Mouse (Mus musculus) cerebellum, postnatal 25 days (tissue): ENCODE results near the gene Dkk1.

Experiments
- DNase-seq, 2 experiments: peaks; one replicate each; pipeline ENCODE4 v3.0.0; 2021; ENCODE audit warnings: mixed read lengths in 2 of 2

Dkk1 gene

DNA sequence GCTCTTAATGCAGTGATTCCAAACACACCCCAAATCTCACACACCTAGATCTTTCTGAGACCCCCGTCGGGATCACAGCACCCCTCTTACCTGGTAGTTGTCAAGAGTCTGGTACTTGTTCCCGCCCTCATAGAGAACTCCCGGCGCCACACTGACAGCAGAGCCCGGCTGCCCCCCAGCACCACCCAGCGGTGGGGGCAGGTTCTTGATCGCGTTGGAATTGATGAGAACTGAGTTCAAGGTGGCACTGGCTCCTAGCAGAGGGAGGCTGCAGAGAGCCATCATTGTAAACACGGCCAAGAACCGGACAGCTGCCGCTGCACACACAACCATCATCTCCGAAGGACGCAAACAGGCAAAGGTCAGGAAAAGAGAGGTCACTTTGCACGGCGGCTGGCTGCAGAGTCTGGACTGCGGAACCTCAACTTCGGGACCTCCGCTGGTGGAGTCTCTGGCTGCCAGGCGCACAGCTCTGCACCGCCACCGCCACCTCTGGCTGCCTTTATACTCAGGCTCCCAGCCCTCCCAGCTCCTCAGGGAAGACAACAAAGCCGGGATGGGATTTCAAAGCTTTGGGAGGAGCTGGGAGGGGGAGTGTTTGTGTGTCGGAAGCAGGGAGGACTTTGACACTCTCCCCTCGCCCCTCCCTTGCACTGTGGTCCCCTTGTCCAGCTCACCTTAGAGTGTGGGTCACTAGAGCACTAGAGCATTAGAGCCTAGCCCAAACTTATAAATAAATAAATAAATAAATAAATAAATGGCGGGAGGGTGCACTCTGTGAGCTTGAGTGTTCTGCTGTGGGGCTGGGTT is at the start of gene Dkk1:
Gene Dkk1, minus strand, starts transcription at position 622 of the 810 bp plus-strand sequence.
- DNase-seq = no peak

DNA sequence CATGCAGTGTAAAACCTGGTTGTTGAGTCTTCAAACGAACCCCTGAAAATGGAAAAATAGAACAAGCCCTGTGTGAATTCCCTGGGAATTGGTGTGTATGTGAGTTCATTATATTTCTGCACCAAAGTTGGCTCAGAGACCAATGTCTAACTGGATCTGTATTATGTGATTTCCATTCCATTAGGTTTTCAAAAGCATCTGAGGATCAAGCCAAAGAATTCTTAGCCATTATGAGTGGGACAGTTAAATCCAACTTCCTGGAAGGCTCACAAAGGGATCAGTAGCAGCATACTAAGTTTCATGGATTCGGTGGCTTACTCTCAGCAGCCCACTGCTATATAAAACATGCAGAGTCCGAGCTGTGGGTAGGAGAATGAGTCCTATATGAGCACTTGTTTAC is 36.9 kb upstream of the Dkk1 start:
- DNase-seq = no peak

DNA sequence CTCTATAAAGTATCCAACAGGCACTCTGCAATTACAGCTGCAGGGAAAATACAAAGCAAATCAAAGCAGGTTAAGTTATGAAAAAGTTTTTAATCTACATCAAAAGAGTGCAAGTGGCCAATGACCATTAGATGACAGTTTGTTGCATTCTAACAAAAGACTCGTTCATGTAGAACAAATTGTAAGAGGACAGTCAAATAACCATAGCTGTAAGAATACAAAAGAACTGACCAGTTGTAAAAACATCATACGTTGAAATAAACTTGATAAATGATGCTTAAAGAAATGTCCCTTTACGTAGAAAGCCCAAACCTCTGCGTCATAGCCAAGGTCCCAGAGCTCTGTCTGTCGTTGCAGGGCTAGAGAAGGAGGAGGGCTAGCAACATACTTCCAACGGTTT is 15.1 kb upstream of the Dkk1 start:
- no peak for DNase-seq

DNA sequence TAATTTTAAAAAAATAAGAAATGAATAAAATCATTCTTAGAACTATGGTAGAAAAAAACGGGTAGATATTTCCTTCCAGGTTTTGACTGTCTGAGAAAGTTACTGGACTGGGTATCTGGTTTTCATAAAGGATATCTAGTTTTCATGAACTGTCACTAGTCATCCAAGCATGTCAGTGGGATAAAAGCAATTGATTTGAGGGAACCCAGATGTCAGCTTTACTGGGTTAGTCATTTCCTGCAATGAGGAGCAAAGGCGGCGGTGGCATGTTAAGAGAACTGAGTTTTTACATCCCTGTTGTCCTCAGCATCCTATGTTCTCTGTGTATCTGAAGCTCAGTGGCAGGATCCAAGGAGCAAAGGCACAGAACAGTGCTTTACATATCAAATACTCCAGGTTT is 14.4 kb upstream of the Dkk1 start:
- DNase-seq = no peak

DNA sequence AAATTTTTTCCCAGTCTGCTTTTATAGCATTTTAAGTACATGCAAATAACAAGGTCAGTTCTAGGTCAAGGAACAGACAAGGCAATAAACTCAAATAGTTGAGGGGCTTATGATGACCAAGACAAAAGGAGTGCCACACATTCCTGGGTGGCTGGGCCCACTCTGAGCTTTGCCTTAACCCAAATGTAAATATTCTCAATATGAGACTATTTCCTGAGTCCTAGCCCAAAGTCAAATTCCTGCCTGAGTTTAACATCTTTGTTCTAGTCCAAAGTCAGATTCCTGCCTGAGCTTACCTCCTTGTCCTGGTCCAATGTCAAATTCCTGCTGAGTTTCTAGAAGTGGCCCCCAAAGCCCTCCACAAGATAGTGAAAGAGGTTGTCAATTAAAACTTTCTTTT is 8.6 kb upstream of the Dkk1 start:
- no peak for DNase-seq

DNA sequence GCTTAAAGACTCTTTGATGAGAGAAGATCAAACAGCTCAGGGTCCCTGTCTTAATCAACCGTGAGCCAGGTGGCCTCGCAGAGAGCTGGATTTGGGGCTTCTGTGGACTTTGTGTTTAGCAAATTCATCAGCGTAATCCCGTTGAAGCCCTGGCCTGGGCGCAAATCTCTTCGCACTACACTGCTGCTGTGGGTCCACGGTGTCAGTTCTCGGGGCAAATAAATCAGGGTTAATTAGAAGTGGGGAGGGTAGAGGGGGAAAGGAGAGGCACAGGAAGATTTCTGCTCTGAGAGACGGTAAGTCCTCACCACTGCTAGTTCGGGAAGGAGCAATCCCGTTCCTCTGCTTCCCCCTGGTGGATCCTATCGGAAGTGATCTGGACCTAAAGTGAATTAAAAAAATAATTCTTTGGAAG is 5.0 kb upstream of the Dkk1 start:
- peak; percentile 59 to 79 for DNase-seq

DNA sequence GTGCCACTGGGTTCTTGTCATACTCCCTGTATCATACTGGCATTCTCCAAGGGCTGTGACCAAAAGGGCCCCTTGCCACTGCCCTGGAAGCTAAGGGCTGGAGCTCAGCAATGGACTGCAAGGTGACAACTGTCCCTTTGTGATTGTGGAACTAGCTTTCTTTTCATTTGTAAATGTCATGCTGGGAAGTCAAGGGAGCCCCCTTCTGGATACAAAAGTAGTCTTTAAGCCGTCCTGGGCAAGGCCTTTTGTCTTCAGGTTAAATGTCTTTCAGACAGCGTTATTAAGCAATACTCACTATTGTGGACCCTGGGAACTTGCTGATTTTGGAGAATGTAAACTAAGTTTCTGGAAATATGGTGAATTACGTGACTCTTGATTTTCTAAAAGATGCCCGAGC is 4.3 kb upstream of the Dkk1 start:
- no peak for DNase-seq

DNA sequence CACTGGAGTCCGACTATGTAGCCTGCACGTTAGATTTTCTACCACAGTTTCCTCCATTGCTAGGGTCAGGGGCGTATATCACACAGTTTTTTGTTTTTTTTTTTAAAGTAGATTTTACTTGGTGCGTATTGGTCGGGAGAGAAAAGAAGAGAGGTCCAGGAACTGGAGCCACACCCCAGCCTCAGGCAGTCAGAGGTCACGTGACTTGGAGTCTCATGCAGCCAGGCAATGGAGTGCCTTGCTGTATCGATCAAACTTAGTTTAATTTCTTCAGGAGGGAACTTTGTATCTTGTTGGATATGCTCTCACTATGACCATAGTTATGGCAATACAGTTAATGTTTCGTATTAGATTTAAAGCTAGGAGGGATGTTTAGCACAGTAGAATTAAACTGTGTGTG is 2.8 kb upstream of the Dkk1 start:
- DNase-seq = no peak

DNA sequence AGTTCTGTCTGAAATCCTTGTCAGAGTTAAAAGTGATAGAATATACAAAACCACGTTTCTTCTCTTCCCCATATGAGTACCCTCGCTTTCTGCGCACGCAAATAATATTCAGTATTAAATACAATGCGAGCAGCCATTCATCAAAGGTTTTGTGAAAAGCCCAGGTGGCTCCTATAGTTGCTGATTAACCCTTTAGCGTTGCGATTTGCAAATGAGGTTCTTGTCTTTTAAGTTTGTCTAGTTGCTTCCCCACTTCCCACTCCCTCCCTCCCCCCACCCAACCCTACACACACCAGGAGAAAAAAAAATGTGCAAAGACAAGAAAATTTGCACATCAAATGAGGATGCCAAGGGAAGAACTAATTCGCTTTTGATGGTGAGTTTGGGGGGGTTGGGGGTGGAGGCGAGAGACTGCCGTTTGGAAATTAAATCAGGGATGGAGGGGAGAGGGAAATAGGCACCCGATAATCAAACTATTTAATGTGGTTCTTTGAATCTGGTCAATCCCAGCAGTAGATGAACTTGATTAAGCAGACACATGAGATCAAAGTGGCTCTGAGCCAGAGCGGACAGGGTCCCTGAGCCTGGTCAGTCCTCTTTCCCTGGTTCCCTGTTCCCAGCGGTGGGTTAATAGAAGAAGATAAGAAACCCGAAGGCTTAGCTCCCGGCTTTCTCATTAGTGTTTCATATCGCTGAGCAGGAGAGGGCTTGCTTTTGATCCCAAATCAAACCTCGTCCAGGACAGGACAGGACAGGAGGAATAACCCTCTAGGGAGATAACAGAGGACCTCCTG is 586 bp upstream of the Dkk1 start:
- DNase-seq = no peak

DNA sequence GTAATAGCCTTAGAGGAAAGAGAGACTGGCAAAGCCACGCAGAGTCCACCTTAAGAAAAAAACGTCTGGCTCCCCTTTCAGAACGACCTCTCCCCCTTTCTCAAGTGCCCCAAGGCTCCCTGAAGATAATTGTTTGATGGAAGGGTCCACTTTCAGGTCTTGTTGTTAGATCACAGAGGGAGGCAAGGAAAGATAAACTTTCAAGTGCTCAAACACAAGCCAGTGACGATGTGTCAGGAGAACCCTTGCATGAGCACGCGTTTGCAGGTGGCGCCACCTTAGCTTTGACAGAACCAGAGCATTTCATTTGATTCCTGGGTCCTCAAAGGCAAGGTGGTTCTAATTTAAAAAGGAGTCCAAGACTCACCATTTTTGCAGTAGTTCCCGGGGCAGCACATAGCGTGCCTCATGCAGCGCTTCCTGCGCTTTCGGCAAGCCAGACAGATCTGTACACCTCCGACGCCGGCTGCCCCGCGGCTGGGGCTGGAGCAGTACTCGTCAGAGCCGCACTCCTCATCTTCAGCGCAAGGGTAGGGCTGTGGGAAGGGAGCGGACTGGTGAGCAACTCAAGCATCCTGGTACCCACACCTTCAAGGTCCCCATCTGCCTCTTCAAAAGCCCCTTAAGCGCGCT is 938 bp downstream of the Dkk1 start:
- peak in 1 of 2 experiments; percentile 6 for DNase-seq

DNA sequence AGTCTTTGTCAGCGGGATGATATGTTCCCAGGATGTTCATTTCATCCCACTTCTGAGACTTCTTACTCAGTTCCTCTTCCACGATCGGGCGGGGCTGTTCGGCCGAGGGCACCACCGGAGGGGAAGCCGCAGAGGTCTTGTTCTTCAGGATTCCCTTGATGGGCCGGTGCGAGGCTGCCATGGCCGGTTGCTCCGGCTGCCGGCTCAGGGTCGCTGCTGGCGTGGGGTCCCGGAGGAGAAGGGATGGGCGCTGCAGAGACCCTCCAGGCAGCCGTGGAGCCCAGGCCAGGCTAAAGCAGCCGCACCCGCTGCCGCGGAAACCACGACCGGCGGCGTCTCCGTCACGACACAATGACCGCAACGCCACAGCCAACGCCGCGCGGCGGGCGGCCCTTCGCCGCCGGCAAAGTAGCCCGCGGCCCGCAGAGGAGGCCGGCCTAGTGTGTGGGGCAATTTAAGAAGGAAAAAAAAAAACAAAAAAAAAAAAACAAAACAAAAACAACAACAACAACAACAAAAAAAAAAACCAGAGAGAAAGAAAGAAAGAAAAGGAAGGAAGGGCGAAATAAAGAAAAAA is 10.0 kb downstream of the Dkk1 start:
- DNase-seq = peak; percentile 17 to 34

DNA sequence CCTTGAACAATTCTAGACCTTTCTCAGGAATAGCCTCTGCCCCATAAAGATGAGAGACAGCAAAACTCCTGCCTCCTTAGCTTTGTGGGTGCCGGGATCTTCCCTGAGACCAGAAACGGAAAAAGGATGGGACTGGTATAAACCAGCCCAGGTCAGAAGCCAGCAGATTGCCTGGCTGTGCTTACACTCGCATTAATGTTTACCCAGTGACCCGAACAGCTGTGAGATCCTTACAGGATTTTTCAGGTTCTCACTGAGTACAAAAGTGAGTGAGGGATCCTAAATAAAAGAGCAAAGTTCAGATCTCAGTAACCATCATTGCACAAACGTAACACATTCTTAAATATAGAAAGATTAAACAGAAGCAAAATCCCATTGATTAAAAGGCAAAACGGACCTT is 32.7 kb downstream of the Dkk1 start:
- no peak for DNase-seq

DNA sequence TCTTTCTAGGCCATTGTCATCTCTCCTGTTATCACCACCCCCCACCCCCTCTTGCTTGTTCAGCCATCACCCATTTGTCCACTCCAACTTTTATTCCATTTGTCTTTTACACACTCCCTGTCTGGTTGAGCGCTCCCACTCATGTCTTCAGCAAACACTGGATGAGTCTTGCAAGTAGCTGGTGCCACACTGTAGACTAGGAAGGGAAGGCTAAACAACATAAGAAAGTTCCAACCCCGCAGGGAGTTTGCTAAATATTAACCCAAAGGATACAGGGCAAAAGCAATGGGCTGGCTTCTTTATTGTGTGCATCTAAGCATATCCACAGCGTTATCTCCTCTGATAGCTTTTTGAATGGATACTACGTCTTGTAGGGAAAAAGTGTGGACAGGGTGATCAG is 39.0 kb downstream of the Dkk1 start:
- DNase-seq = no peak

DNA sequence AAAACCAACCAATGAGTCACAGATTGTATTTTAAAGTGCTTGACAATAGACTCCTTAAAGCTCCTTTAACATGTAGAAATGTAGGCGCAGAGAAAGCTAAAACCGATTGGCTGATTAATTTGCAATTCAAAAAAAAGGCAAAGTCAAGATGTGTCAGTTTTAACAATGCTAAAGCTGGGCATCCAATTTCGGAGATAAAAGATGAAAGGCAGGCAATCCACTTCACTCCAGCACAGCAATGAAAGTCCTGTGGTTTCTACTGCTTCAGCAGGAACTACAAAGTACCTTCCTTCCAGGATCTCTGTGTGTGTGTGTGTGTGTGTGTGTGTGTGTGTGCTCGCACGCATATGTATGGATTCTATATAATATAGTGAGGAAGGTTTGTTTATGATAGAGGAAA is 44.0 kb downstream of the Dkk1 start:
- no peak for DNase-seq
